Mouse (Mus musculus): Measurements from ENCODE around the gene Ubald2. TPM values are rescaled to one million over a fixed set of nuclear protein-coding genes. Genes with fewer than 3 reads are reported as not detected.

Gene Ubald2
- 297 and 674 TPM in 2 replicates for polyA plus RNA-seq (2012; ENCODE audit: low replicate concordance)

DNA sequence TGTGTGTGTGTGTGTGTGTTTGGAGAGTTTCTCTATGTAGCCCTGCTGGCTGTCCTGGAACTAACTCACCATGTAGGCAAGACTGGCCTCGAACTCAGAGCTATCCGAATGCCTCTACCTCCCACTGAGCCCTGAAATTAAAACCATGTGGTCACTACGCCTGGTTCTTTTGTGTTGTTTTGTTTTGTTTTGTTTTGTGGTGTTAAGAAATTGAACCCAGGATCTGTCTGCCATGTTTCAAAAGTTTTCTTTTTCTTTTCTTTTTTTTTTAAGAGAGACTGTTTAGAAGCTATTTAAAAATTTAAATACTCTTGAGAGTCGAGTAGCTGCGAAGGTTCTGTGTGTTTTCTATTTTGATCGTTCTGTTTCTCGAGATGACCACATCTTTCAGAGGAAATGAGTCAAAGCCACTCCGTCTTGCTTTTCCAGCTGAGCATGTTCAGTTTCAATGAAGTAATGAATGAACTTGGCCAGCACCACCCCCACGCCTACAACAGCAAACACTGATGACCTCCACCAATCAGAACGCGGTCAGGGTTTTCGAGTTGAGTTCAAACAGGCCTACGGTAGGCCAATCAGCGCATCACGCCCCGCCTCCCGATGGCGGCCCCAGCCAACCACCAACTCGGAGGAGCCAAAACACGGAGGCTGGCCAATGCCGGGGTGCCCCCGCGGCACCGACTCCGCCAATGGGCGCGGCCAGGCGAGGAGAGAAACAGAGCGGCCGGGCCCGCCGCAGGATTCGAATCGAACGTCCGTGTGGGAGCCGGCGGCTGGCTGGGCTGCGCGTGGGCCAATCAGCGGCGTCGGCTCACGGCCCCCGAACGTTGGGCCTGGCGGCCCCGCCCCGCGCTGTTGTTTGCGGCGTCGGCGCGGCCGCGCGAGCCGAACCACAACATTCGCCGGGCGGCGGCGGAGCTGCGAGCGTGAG is at the start of gene Ubald2:
Ubald2 (plus strand) TSS at position 739 of the 931 bp plus-strand sequence.

DNA sequence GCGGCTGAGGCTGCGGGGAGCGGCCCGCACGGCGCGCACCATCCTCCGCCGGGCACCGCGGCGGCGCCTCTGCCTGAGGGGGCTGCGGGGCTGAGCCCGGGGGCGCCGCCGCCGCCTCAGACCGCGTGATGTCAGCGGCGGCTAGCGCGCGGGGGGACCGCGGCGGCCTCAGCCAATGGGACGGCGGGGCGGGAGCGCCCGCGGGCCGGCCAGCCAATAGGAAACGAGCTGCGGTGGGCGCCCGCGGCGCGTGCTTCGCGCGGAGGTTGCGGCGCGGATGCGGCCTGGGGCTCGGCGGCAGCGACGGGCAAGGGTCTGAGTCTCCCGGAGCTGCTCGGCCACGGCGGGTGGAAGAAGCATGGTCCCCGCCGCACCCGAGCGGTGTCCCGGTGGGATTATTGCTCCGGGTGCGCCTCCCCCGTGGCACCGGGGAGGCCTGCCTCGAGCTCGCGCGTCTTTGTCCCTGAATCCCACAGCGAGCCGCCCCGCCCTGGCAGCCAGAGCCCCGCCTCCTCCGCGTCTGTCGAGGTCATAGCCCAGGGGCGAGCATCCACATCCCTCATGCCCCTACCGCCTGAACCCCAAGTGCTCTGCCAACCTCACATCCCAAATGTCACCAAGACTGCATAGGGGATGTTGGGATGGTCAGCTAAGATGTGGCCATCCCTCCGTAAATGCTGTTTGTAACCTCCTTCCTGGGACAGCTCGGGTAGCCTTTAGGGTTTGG is 20.8 kb upstream of the Ubald2 start, which contains the start of gene Rnf157:
Rnf157 (minus strand) TSS at position 129 of the 727 bp plus-strand sequence.

DNA sequence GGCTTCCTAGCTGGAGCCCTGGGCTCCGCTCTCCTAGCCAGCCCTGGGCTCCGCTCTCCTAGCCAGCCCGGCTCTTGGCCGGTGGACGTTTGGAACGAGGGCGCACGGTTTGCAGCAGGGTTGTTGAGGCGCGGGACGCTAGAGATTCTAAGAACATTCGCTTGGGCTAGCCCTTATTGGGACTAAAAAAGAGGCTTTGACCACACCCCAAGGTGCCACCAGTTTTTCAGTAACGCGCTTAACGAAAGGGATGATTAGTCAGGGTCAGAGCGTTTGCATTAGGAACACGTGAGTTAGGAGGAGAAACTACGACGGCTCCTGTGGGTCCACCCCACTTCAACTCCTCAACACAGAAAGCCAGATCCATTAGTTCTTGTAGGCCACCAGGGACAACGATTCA is 32.2 kb downstream of the Ubald2 start, which contains the start of gene Qrich2:
Qrich2 (minus strand) TSS at position 101 of the 400 bp plus-strand sequence.

Other genes starting within 250 kb of the Ubald2 start
- gene Ten1, start 235.2 kb upstream of the Ubald2 start, polyA plus RNA-seq (2012; ENCODE audit: low replicate concordance): 97.8 and 110 TPM in 2 replicates
- 2.6 and 2.8 TPM in 2 replicates for gene Acox1, start 235.0 kb upstream of the Ubald2 start, polyA plus RNA-seq (2012; ENCODE audit: low replicate concordance)
- 0.19 and 0.62 TPM in 2 replicates for gene Evpl, start 196.0 kb upstream of the Ubald2 start, polyA plus RNA-seq (2012; ENCODE audit: low replicate concordance)
- 17.7 and 20.3 TPM in 2 replicates for gene Srp68, start 159.9 kb upstream of the Ubald2 start, polyA plus RNA-seq (2012; ENCODE audit: low replicate concordance)
- gene Galr2, start 153.2 kb upstream of the Ubald2 start, polyA plus RNA-seq (2012; ENCODE audit: low replicate concordance): not detected in 2 replicates
- gene Exoc7, start 126.9 kb upstream of the Ubald2 start, polyA plus RNA-seq (2012; ENCODE audit: low replicate concordance): 16.1 and 18.5 TPM in 2 replicates
- 0.47 and 0.99 TPM in 2 replicates for gene Foxj1, start 98.7 kb upstream of the Ubald2 start, polyA plus RNA-seq (2012; ENCODE audit: low replicate concordance)
- 10.1 and 26.1 TPM in 2 replicates for gene Rnf157, start 21.1 kb upstream of the Ubald2 start, polyA plus RNA-seq (2012; ENCODE audit: low replicate concordance)
- gene Qrich2, start 32.1 kb downstream of the Ubald2 start, polyA plus RNA-seq (2012; ENCODE audit: low replicate concordance): not detected in 2 replicates
- gene Prpsap1, start 60.1 kb downstream of the Ubald2 start, polyA plus RNA-seq (2012; ENCODE audit: low replicate concordance): 44.6 and 120 TPM in 2 replicates
- gene Sphk1, start 96.8 kb downstream of the Ubald2 start, polyA plus RNA-seq (2012; ENCODE audit: low replicate concordance): 5.9 and 27.5 TPM in 2 replicates
- gene Ube2o, start 147.4 kb downstream of the Ubald2 start, polyA plus RNA-seq (2012; ENCODE audit: low replicate concordance): 33.5 and 64.3 TPM in 2 replicates
- gene Aanat, start 152.3 kb downstream of the Ubald2 start, polyA plus RNA-seq (2012; ENCODE audit: low replicate concordance): not detected in 2 replicates
- gene Rhbdf2, start 192.9 kb downstream of the Ubald2 start, polyA plus RNA-seq (2012; ENCODE audit: low replicate concordance): 73.5 and 140 TPM in 2 replicates
- gene Prcd, start 219.4 kb downstream of the Ubald2 start, polyA plus RNA-seq (2012; ENCODE audit: low replicate concordance): 0.28 TPM in 1 of 2 replicates, not detected in the other
- gene Cygb, start 220.2 kb downstream of the Ubald2 start, polyA plus RNA-seq (2012; ENCODE audit: low replicate concordance): 1.3 and 5.0 TPM in 2 replicates